Mouse (Mus musculus): ENCODE data around the gene Snx22.

The Snx22 gene

DNA sequence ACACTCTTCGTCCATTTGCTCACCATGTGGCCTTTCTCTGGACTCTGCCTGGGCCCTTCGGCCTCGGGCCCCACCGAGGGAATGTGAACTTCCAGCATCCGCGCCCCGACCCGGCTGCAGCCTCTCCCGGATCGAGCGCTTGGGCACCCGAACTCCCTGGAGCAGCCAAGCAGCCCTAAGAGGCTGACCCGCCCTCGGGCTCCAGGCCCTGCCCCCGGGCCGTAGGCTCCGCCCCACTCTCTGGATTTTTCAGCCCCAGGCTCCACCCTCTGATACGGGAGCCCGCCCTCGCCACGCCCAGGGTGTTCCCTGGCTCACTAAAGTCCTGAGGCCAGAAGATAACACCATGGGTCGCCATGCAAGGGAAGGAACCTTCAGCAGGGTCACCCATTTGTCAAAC is at the start of gene Snx22:
Gene Snx22 (minus strand): TSS at position 137 of the 400 bp plus-strand sequence.
- DNase-seq (ENCODE audit: low spot score in 2 of 2) = peak; percentile 84 to 90

DNA sequence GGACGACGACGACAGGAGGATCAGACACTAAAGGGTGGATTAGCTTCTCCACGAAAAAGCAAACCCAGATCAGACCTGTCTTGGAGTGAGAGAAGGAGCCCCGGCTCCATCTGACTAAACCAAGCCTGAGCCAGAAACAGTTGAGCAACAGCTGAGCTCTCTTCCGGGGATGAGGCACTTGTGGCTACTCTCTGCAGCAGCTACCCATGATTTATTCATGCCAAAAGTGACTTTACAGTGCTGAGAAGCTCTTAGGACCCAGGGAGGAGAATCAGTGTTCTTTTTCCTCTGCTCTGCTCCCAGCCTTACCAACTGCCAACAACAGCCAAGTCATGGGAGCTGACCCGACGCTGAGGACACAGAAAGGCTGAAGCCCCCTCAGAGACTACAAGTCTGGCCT is 47.4 kb upstream of the Snx22 start:
- DNase-seq (ENCODE audit: low spot score in 2 of 2) = peak in 1 of 2 experiments; percentile 43

DNA sequence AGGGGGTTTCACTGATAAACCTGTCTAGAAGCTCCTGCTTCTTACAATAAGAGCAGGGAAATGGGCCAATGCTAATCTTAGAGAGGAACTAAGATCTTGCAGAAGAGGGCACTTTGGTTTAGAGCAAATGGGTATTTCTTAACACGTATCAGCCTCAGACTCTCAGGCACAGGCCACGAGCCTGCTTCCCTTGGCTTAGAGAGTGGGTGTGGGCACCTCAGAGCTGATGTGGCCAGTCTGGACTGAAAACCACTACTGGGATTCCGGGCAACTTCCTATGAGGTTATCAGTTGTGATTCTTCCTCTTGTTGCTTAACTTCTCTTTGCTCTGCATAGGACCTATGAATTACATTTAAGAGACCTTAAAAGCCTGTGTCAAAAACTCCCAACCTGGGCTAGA is 44.8 kb upstream of the Snx22 start:
- no peak for DNase-seq (ENCODE audit: low spot score in 2 of 2)

DNA sequence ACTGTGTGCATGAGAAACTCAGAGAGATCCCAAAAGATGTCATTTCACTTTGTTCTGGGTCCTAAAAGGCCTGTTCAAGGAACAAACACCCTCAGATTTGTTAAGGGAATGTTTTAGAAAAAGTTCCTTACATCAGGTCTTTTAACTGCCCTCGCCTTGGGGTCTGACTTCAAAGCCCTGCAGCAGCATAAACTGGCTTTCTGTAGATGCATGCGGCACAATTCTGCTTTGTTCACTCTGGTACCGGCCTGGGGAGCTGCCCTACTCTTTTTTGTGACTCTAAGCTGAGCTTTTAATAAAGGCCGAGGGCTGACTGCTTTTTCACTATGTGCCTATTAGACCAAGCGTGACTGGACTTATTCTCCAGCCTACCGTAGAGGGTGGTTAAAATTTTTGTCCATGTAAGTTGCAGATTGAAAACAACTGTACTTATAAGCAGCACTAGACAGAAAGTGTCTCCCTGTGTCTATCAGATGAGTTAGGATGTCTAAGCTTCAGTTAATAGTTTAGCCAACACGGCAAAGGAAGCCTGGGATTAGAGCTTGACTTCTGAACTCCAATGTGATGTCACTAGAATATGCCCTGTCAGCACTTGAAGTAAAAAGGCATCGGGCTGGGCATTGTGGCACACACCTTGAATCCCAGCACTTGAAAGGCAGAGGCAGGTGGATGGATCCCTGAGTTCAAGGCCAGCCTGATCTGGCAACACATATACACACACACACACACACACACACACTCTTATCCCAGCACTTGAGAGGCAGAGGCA is 41.3 kb upstream of the Snx22 start:
- DNase-seq (ENCODE audit: low spot score in 2 of 2) = no peak

DNA sequence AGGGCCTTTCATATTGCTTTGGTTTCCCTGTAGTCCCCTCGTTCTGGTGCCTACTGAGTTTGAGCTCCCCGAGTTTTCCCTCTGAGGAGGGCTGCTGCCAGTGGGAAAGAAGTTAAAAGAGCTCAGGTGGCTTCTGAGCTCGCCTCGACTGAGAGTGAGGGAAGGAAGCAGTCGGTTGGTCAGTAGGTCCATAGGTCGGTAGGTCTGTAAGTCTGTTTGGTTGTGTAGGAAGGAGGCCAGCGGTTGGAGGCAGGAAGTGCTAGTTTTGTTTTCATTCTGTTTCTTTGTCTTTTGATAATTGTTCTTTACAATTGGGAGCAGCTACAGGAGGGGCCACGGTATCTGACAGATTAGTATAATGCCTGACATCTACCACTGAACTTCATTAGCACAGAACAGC is 40.6 kb upstream of the Snx22 start:
- no peak for DNase-seq (ENCODE audit: low spot score in 2 of 2)

DNA sequence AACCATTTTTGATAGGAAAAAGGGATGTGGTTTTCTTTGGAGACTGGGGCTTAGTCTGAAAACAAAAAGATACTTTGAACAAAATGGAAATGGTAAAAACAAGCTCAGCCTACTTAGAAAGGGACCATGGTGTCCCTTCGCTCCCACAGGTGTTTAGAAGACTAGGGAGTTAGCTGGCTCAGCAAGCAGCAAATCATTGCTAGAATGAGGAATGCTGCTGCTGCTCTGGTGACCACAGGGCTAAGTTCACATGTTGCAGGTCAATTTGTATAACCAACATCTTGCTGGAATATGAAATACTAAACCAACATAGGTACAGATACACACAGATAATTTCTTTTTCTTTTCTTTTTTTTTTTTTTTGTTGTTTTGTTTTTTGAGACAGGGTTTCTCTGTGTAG is 40.1 kb upstream of the Snx22 start:
- DNase-seq (ENCODE audit: low spot score in 2 of 2) = no peak

DNA sequence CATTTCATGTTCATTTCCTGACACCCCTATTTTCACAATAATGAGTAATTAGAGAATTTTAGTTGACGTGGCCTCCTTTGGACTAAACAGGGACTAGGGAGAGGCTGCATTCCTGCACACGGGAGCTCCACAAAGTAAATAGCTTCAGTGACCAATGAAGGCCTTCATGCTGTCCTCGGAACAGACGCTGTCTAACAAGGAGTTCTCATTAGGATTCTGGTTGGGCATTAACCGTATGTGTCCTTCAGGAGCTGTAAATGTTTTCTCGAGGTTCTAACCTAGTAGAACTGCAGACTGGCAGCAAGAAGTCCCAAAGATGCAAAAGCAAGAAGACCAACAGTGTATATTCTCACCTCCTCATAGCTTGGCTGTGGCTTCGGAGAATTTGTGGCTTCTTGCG is 35.6 kb upstream of the Snx22 start:
- no peak for DNase-seq (ENCODE audit: low spot score in 2 of 2)

DNA sequence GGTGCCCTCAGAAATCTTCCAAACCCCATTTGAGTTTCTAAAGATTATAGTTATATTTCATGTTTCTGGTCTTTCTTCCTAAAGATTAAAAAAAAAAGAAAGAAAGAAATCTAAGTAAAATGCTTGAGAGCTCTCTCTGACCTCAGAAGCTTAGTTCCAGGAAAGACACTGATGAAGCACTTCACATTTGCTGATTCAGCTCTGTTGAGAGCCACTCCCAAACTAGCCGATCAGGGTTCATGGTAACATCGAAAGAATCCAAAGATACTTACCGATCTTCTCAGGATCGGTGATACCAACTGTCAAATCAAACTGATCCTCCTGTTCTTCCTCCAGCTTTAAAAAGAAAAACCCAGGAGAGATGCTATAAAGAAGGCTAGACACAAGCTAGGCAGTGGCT is 35.1 kb upstream of the Snx22 start:
- no peak for DNase-seq (ENCODE audit: low spot score in 2 of 2)

DNA sequence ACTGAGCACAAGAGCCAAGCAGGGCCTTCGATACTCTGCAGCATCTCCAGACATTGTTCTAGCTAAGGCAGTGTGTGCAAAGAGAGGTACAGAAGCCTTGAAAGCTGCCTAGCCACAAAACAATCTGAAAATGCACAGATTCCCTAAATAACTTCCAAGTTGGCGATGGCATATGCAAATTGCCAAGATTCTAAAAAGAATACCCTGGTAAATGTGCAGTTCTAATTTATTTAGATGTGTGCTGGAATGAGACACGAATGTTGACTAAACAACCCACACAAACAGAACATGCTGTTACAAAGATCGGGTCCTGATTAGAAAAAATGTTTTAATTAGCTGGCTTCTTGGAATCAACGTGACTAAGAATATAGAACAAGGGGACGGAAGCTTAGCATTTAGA is 33.1 kb upstream of the Snx22 start:
- DNase-seq (ENCODE audit: low spot score in 2 of 2) = no peak

DNA sequence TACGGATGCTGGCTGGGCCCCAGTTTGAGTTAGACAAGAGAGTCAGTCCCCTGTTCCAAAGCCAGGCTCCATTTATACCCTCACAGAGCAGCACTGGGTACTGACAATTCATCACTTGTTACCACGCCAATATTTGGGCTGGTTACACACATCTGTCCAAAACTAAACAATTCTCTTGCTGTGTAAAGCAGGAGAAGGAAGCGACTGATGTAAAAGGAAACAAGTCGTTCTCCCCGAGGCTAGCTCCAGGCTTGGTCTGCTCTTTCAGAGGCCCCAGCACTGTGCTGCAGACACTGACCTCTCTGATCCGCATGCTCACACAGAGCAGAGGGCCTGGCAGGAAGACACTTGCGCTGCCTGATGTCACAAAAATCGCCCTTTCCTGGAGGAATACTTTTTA is 32.1 kb upstream of the Snx22 start:
- DNase-seq (ENCODE audit: low spot score in 2 of 2) = no peak

DNA sequence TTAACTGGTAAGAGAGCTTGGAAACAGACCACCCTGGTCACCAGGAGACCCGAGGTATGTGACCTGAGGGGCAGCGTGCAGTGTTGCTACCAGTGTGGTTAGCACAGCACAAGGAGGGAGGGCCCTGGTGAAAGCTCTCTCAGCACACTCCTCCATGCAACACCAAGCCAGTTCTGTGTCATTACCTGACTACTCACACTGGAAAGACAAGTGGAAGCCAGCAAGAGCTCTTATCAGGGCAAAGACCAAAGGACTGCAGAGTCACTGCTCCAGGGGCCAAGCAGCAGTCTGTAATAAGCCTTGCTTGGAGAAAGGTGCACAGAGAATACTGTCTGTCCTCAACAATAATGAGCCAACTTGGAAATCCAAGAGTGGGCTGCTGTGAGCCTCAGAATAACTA is 23.1 kb upstream of the Snx22 start:
- no peak for DNase-seq (ENCODE audit: low spot score in 2 of 2)

DNA sequence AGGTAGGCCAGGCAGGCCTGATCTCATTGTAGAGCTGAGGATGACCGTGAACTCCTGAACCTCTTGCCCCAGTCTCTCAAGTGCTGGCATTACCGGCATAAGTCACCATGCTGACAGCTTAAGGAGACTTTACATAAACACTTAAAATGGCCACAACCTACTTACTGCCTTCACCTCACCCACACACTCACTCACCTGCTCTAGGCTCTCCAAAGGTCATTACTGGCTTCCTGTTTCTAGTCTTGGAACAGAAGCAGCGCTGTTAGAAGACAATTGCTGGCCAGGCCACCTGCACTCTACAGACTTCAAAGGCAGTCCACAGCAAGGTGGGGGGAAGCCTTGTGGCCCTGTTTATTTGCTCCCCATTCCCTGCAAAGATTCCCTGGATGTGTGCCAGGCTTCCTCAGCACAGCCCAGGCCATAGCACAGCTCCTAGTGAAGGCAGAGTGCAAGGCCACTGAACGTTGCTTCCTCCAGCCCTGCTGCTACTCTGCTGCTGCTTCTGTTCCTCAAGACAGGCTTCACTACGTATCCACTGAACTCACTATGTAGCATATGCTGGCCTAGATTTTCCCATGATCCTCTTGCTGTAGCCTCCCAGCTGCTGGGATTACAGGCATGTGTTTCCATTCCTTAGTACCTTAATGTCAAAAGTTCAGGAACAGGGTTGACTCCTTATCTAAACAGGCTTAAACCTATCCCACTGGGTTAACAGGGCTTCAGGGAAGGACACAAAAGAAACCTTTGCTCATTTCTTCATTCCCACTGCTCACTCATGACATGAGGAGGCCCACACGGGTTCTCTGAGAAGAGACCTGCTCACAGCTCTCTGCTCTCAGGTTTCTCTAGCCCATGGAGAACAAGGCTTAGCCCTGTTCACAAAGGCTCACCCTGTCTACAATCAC is 22.1 kb upstream of the Snx22 start:
- DNase-seq (ENCODE audit: low spot score in 2 of 2) = no peak

DNA sequence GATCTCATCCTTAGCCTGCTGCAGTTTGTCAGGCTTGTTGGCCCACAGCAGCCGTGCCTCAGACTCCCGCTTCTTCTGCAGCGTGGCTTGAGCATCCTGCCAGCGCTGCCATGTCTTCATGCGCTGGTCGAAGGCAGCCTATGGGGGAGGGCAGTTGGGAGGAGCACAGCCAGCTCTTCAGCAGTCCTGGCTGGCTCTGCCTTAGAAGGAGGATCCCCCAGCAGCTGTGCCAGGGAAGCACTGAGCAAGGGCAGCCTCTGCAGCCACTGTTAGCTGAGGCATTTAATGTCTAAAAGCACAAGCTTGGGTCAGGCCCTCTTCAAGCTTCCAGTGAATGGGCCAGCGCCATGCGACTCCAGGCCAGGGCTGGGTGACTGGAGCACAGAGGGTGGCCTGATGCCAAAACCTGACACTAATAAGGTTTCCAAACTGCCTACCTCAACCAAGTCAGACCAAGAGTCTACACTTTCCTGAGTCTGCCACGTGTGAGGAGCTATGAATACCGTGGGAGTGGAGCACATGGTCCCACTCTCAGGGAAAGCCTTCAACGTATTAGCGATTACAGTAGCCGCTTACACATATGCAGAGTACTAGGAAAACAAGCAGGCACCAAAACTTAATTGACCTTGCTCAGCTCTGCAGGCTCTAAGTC is 21.2 kb upstream of the Snx22 start:
- DNase-seq (ENCODE audit: low spot score in 2 of 2) = no peak

DNA sequence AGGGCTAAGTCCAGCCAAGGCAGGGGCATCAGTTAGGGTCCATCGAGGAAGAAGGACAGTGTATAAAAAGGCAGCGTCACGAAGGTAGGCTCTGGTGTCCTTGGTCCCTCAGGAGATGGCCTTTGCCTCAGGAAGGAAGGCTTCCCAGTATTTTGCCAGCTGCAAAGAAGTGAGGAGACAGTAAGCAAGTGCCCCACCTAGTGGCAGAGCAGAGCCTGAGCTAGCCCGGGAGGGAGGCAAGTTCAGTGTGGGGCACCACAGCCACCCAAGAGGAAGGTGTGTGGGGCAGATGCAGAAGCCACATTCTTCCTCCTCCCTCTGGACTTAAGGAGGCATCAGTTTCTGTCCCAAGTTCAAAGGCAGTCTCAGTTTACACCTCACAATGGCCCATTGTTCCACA is 18.9 kb upstream of the Snx22 start:
- DNase-seq (ENCODE audit: low spot score in 2 of 2) = peak in 1 of 2 experiments; percentile 41

DNA sequence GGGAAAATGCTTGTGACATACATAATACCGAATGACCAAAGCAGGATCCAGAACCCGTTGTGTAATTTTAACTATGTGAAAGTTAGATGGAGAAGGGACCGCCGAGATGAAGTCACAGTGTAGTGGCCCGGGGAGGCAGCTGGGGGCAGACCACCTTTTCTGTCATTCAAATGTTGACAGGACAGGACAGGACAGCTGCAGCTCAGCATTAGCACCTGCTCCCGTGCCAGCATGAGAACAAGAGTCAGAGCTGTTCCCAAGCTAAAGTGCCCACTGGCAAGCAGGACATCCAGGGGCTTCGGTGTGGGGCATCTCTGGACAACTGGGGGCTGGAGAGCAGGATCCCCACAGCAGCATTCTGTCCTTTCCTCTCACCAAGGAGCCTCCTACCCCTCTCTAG is 17.5 kb upstream of the Snx22 start:
- no peak for DNase-seq (ENCODE audit: low spot score in 2 of 2)

DNA sequence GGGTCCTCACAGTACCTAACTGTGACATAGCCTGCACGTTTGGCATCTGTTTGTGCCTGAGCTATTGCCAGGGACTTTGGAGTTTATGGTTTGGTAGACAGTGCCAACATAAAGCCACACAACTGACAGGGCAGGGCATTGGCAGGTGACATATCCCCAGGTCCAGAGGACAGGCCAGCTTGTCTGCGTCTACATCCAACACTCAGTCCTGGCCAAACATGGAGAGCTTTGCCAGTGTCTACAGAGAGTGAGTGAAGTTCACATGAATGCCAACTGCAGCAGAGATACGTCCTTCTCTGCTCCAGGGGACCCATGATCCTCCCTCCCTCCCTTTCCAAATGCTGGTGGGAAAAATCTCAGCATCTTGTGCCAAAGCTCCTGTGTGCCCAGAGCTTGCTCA is 14.7 kb upstream of the Snx22 start:
- no peak for DNase-seq (ENCODE audit: low spot score in 2 of 2)

DNA sequence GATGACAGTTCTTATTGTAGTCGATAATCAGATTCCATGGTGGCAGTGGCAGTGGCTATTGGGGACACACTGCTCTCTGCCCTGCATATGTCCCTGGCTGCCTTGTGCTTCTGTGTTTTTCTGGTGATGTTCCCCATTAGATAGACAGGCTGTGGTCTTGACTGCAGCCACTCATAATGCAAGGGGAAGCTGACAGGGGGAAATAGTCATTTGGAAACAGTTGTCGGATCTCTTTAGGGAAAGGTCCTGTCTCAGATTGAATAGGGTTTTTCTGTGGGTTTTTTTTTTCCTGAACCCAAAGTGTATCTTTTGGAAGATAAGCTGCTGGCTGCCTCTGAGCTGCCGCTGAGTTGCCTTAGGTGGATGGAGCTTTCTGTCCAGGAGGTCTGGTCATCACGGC is 12.5 kb upstream of the Snx22 start:
- no peak for DNase-seq (ENCODE audit: low spot score in 2 of 2)

DNA sequence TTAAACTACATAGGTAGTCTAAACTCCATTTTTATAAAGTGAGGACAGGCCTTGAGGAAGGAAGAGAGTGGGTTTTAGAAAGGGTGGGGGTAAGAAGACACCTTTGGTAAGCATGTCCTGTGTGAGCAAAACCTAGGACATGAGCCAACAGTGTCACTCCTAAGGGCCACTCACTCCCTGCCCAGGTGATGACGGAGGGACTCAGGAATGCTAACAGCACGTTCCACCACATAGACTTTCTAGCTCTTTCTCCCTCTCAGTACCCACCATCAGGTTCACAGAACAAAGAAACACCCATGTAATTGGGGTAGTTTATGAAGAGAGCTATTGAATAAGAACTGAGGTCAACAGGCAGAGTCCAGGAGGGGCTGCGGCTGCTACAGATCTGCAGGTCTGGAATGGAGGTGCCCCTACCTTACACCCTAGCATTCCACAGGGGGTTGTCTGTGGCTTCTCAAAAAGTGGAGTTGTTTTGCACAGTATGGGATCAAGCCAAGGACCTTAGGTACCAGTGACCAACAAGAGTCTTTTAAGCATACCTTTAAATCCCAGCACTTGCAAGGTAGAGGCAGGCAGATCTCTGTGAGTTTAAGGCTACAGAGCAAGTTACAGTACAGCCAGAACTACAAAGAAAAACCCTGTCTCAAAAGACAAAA is 11.4 kb upstream of the Snx22 start:
- DNase-seq (ENCODE audit: low spot score in 2 of 2) = no peak

DNA sequence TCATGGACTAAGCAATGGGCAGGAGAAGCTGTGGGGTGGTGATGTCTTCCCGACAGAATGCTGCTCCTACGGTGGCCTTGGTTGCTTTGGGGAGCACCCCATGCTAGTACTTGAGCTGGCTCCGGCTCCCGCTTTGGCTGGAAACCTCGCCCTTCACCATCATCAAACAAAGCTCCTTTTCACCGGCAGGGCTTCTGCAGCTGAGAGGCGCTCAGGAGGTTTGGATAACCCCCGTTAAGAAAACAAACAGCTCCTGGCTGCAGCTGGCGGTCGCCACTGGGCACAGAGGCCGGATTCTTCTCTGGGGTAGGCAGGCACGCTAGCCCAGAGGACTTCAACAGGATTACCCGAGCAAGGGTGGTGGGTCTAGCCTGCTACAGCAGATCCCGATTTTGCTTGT is 9.0 kb upstream of the Snx22 start:
- DNase-seq (ENCODE audit: low spot score in 2 of 2) = no peak

DNA sequence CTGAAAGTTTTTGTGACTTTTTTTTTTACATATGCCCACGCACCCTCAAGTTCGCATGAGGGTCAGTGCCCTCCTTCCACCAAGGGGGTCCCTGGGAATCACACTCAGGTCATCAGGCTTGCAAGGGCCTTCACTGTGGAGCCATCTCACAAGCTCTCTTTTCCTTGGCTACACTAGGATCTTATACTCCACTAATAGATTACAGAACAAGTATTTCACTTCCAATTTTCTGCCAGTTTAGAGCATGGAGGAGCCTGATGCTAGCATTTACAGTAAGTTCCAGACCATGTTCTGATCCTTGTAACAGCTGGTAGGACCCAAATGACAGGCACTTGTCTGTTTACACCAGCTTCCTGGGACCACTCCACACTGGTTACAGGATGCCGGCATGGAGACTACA is 8.6 kb upstream of the Snx22 start:
- no peak for DNase-seq (ENCODE audit: low spot score in 2 of 2)

DNA sequence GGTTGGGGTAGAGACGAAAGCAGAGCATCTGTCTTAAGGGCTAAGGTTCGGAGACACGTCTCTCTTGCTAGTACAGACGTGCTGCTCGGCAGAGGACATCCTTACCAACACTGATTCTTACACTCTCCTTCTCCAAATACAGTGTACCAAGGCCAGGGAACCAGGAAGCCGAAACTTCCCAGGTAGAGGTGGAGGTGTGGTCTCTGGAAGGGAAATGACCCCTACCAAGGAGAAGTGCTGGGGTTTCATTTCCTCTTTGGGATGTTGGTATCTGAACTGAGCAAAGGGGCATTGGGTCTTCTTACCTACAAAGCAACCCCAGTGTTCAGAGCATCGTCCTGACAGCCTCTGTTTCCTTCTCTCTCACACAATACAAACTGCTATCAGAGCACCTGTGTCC is 3.2 kb upstream of the Snx22 start:
- DNase-seq (ENCODE audit: low spot score in 2 of 2) = no peak

DNA sequence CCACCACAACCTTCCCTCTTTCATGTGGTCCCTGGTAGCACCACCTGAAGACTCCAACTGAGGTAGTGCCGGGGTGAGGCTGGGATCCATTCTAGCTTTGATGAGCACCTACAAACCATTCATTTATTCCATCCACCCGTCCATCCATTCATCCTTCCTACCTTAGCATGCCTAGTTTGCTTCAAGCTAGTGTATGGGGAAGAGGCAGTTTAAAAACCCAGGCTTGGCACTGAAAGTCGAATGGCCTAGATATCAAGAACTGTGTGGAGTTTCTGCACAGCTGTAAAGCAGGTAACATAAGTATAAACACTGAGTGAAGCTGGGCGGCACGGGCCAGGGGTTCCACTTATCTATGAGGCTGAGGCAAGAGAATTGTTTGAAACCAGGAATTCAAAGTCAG is 632 bp upstream of the Snx22 start:
- DNase-seq (ENCODE audit: low spot score in 2 of 2) = no peak

Measured in urinary bladder, postnatal 36 days (tissue).